Mouse (Mus musculus) splenic B cell, adult 2 months (primary cell): Measurements from ENCODE around the gene Prickle4.

Experiments used
- DNase-seq: peaks from one replicate; pipeline ENCODE4 v3.0.0-alpha.2; 2011; ENCODE audit warnings: low read depth, low spot score
- H3K27me3 ChIP-seq: 2 replicates; pipeline ENCODE4 v1.6.1; 2012; ENCODE audit warnings: mild to moderate bottlenecking, low read length, moderate library complexity, mixed read lengths; ENCODE audit not compliant: control insufficient read depth, poor library complexity, insufficient read depth, severe bottlenecking
- H3K36me3 ChIP-seq: 2 replicates; pipeline ENCODE4 v1.6.1; 2012; ENCODE audit warnings: mild to moderate bottlenecking, low read length, moderate library complexity, mixed read lengths; ENCODE audit not compliant: control insufficient read depth, poor library complexity, insufficient read depth, severe bottlenecking

The Prickle4 gene

GRCm38 (mm10) chr17:47715037-47715436 lies 20.5 kb upstream of the Prickle4 start:
- Histone ChIP-seq H3K27me3 (no peaks in the 10 kb centered on the region), H3K36me3 (no peaks in the 10 kb centered on the region)
- DNase-seq: no peak

DNA sequence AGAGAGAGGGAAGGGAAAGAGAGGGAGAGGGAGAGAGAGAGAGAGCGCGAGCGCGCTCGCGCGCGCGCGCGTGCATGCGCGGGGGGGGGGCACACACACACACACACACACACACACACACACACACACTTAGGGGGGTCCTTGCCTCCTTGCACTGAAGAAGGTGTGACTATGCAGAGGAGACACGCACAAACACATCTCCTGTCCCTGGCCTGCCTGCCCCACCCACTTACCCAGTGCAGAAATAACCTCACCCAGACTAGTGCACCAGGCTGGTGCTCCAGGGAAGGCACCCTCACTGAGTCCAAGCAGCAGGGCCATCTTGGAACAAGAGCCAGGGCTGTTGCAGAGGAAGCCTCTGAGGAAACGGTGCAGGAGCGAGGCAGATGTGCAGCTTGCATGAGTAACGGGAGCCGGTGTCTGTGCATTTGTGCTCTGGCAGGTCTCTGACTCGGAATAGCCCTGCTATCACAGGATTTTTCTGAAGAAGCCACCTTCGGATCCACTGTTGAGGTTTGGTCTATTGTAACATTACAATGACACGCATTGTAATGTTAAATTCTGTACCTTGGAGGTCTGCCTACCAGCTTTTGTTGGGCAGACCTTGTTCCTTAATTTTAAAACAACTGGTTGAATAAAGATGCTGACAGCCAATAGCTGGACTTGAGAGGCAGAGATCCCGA lies 18.5 kb upstream of the Prickle4 start:
- Histone ChIP-seq H3K36me3 (no peaks in the 10 kb centered on the region), H3K27me3 (no peaks in the 10 kb centered on the region)
- DNase-seq: no peak

DNA sequence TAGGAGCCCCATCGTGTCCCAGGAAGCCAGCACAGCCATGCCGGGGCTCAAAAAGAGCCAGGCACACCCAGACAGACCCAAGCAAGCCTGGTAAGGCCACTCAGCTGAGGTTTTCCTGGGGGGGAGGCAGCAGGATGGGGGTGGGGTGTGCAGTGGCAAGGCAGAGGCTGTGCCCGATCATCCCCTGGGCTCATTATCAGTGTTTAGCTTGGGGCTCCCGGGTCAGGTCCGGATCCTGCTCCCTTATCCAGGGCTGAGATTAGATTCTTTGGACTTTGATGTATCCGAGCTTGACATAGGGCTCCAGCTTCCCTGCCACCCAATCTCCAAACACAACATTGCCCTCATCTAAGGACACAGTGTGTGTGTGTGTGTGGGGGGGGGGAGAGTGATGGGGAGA lies 17.3 kb upstream of the Prickle4 start:
- Histone ChIP-seq H3K27me3 (no peaks in the 10 kb centered on the region), H3K36me3 (no peaks in the 10 kb centered on the region)
- DNase-seq: no peak

DNA sequence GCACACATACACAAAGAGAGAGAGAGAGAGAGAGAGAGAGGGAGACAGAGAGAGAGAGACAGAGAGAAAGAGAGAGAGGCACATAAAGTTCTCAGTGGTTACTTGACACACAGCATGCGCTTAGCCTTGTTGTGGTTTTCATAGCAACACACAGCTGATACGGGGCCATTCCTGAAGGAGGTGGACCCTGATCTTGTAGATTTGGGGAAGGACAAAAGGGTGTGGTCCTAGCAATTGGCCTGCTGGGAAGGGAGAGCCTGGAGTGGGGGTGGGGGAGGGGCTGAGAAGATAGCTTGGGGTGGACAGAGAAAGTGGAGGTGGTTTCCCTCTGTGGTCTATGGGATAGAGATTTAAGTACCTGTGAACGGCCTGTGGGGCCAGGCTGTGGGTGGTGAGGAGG lies 15.5 kb upstream of the Prickle4 start:
- H3K27me3 ChIP-seq: no peaks in the 10 kb centered on the region
- no peak for DNase-seq
- no peaks in the 10 kb centered on the region for H3K36me3 ChIP-seq

DNA sequence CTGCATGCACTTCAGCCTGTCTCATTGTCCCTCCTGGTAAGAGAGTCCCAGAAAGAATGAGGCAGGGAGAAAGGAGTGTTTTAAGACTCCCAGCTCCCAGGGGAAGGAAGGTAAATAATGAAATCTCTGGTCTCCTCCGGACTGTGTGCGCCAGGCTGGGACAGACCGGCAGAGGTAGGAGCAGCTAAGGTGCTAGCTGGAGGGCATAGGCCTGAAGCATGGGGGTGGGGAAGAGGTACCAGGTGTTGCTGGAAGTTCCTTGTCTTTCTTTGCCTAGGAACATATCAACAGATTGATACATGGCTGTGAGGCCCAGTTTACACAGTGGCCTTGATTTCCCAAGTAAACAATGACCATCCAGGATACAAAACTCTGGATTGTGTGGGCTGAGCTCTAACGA lies 14.4 kb upstream of the Prickle4 start:
- no peak for DNase-seq
- no peaks in the 10 kb centered on the region for H3K27me3 ChIP-seq
- H3K36me3 ChIP-seq: no peaks in the 10 kb centered on the region

- no peaks in the 10 kb centered on the region for H3K36me3 ChIP-seq
- DNase-seq: no peak
- H3K27me3 ChIP-seq: no peaks in the 10 kb centered on the region
Measured at GRCm38 (mm10) chr17:47707961-47708360, 13.4 kb upstream of the Prickle4 start.

DNA sequence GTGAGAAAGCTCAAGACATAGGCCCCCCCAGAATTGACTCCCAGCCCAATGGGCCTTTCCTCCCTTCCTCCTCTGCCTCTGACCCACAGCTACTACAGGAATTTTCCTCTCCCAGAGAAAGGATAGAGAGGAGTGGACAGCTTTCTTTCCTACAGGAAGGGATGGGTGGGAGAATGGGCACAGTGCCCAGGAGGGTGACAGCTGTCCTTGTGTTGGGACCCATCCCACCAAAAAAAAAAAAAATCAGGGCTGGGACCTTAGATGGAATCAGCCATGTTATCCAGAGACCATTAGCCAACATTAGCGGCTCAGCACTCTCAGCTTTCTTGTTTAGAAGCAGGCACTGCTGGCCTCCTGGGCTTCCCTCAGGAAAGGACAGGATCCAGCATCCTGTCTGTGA lies 11.7 kb upstream of the Prickle4 start:
- DNase-seq: no peak
- Histone ChIP-seq H3K36me3 (no peaks in the 10 kb centered on the region), H3K27me3 (no peaks in the 10 kb centered on the region)

- no peaks in the 10 kb centered on the region for H3K36me3 ChIP-seq
- DNase-seq: no peak
- H3K27me3 ChIP-seq: no peaks in the 10 kb centered on the region
Measured at GRCm38 (mm10) chr17:47704692-47705091, 10.2 kb upstream of the Prickle4 start.

DNA sequence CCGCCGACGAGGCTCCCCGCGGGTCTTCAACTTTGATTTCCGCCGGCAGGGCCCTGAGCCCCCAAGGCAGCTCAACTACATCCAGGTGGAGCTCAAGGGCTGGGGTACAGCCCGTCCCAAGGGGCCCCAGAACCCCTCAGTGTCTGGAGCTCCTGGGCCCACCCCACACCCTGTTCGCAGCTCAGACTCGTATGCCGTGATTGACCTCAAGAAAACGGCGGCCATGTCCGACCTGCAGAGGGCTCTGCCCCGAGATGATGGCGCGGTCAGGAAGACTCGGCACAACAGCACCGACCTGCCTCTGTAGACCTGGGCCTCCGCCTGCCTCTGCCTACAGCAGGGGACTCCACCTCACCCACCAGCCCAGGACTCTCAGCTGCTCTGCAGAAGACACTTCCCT lies 9.0 kb upstream of the Prickle4 start:
- Histone ChIP-seq H3K27me3 (no peaks in the 10 kb centered on the region), H3K36me3 (no peaks in the 10 kb centered on the region)
- DNase-seq: no peak

GRCm38 (mm10) chr17:47702548-47703345 lies 8.2 kb upstream of the Prickle4 start:
- no peak for DNase-seq
- Histone ChIP-seq H3K36me3 (no peaks in the 10 kb centered on the region), H3K27me3 (no peaks in the 10 kb centered on the region)

GRCm38 (mm10) chr17:47701793-47702192 lies 7.3 kb upstream of the Prickle4 start:
- no peak for DNase-seq
- no peaks in the 10 kb centered on the region for H3K36me3 ChIP-seq
- no peaks in the 10 kb centered on the region for H3K27me3 ChIP-seq

GRCm38 (mm10) chr17:47699055-47699454 lies 4.5 kb upstream of the Prickle4 start:
- Histone ChIP-seq H3K27me3 (no peaks in the 10 kb centered on the region), H3K36me3 (no peaks in the 10 kb centered on the region)
- DNase-seq: no peak

DNA sequence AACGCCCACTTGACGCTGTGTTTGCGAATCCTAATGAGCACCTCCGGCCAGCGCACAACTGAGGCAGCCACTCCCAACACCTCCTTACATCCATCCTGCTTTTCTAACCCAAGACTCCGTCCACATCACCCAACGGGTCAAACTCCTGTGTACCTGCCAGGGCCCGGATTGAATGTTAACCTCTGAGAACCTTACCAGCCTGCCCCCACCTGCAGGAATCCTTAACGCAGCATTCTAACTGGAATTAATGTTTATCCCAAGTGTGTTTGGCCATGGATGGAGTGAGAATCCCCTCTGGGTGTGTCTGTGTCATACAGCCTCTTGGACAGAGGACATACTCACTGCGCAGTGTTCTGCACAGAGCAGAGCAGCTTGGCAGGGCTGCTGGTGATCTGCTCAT lies 3.6 kb upstream of the Prickle4 start:
- no peak for DNase-seq
- no peaks in the 10 kb centered on the region for H3K36me3 ChIP-seq
- H3K27me3 ChIP-seq: no peaks in the 10 kb centered on the region

DNA sequence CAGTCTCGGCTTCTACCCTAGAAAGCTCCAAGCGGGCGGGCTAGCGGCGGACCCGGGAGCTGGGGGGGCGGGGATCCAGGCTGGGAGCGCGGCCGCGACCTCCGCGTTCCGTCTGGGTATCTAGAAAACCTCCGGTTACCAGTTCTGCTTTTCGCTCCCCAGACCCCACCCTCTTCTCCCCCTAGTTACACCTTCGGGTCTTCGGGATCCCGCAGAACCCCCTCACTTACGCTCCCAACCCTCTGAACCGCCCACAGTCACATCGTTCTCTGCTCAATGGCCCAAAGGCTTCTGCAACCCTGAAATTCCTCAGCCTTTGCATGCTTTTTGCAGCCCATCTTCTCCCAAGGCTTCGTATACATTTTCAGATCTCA lies 788 bp upstream of the Prickle4 start:
- peak; percentile 23 for DNase-seq
- H3K27me3 ChIP-seq: no peaks in the 10 kb centered on the region
- H3K36me3 ChIP-seq: no peaks in the 10 kb centered on the region

DNA sequence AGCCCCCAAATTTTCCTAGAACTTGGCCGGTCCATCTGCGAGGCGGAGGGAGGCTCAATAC lies 264 bp downstream of the Prickle4 start, which contains the start of gene Gm21981:
TSS of gene Gm21981 (minus strand) at position 14 of the 61 bp plus-strand sequence.
- DNase-seq: no peak
- H3K36me3 ChIP-seq: no peaks in the 10 kb centered on the region
- no peaks in the 10 kb centered on the region for H3K27me3 ChIP-seq
